Mouse (Mus musculus) MEL (cell line): ENCODE results near the gene Tldc1. TPM values are rescaled to one million over a fixed set of nuclear protein-coding genes. Genes with fewer than 3 reads are reported as not detected.

ENCODE experiments used
- DNase-seq: peaks from one replicate; pipeline ENCODE4 v3.0.0; 2011; ENCODE audit warnings: low read depth, low spot score
- H3K27ac ChIP-seq: 2 replicates; pipeline ENCODE4 v1.5.1; 2012; ENCODE audit warnings: low read depth, mild to moderate bottlenecking, control low read depth, low read length, moderate library complexity; ENCODE audit not compliant: control insufficient read depth
- H3K27me3 ChIP-seq, 2 experiments: fragments of 150-350 bp in 1 of 2; sonication (generic) in 1 of 2; 2 replicates each; pipeline ENCODE4 v1.6.1; 2012; ENCODE audit warnings: low read length in 2 of 2, mild to moderate bottlenecking in 2 of 2, improper control_type of control experiment in 1 of 2, moderate library complexity in 1 of 2; ENCODE audit not compliant: insufficient read depth in 2 of 2, control insufficient read depth in 1 of 2
- H3K36me3 ChIP-seq, 2 experiments: 2 replicates each; pipeline ENCODE4 v1.6.1; 2012 to 2014; ENCODE audit warnings: low read length in 2 of 2, improper control_type of control experiment in 1 of 2, inconsistent platforms in 1 of 2, mild to moderate bottlenecking in 1 of 2; ENCODE audit not compliant: insufficient read depth in 2 of 2, control insufficient read depth in 1 of 2
- H3K4me1 ChIP-seq, 2 experiments: fragments of 150-350 bp in 1 of 2; sonication (generic) in 1 of 2; 2 replicates each; pipeline ENCODE4 v1.6.1; 2012; ENCODE audit warnings: low read length in 2 of 2, improper control_type of control experiment in 1 of 2, mild to moderate bottlenecking in 1 of 2; ENCODE audit not compliant: insufficient read depth in 2 of 2, control insufficient read depth in 1 of 2
- H3K4me3 ChIP-seq, 2 experiments: fragments of 150-350 bp in 1 of 2; sonication (generic) in 1 of 2; 2 replicates each; pipeline ENCODE4 v1.5.1; 2012; ENCODE audit warnings: low read depth in 2 of 2, low read length in 2 of 2, mild to moderate bottlenecking in 2 of 2, moderate library complexity in 2 of 2, control low read depth in 1 of 2, improper control_type of control experiment in 1 of 2; ENCODE audit not compliant: control insufficient read depth in 1 of 2, insufficient read depth in 1 of 2
- H3K79me2 ChIP-seq: 2 replicates; pipeline ENCODE4 v1.6.1; 2012; ENCODE audit warnings: mild to moderate bottlenecking, low read length, moderate library complexity; ENCODE audit not compliant: control insufficient read depth, poor library complexity, insufficient read depth
- H3K9ac ChIP-seq: 2 replicates; pipeline ENCODE4 v1.6.1; 2012; ENCODE audit warnings: low read depth, mild to moderate bottlenecking, control low read depth, low read length, moderate library complexity; ENCODE audit not compliant: control insufficient read depth, poor library complexity, severe bottlenecking
- H3K9me3 ChIP-seq: fragments of 150-350 bp; sonication (generic); replicated peaks from 2 replicates; pipeline ENCODE4 v1.6.1; 2012; ENCODE audit warnings: mild to moderate bottlenecking, low read length, improper control_type of control experiment, moderate library complexity; ENCODE audit not compliant: insufficient read depth
- CTCF ChIP-seq, 3 experiments: IDR thresholded peaks in 2 of 3; conservative IDR thresholded peaks in 1 of 3; 2 replicates each; pipeline ENCODE4 v1.5.1; 2011 to 2012; ENCODE audit warnings: low read length in 3 of 3, low read depth in 2 of 3, mild to moderate bottlenecking in 2 of 3, improper control_type of control experiment in 1 of 3, inconsistent platforms in 1 of 3, mixed read lengths in 1 of 3, moderate library complexity in 1 of 3; ENCODE audit not compliant: control insufficient read depth in 1 of 3, insufficient read depth in 1 of 3, poor library complexity in 1 of 3, severe bottlenecking in 1 of 3
- ELF1 ChIP-seq: IDR thresholded peaks from 2 replicates; pipeline ENCODE4 v1.6.1; 2014; ENCODE audit warnings: low read depth, mild to moderate bottlenecking, inconsistent platforms, low read length, improper control_type of control experiment, moderate library complexity
- EP300 ChIP-seq, 2 experiments: IDR thresholded peaks; 2 replicates each; pipeline ENCODE4 v1.6.1; 2011; ENCODE audit warnings: improper control_type of control experiment in 2 of 2, low read length in 2 of 2, low read depth in 1 of 2, mild to moderate bottlenecking in 1 of 2
- ETS1 ChIP-seq: IDR thresholded peaks from 2 replicates; pipeline ENCODE4 v1.6.1; 2012; ENCODE audit warnings: low read depth, mild to moderate bottlenecking, inconsistent platforms, low read length, improper control_type of control experiment, moderate library complexity
- HCFC1 ChIP-seq: IDR thresholded peaks from 2 replicates; pipeline ENCODE4 v1.6.1; 2012; ENCODE audit warnings: low read depth, mild to moderate bottlenecking, inconsistent platforms, low read length, improper control_type of control experiment, moderate library complexity
- KAT2A ChIP-seq: conservative IDR thresholded peaks from 2 replicates; pipeline ENCODE4 v1.6.1; 2012; ENCODE audit warnings: low read depth, low read length, improper control_type of control experiment, inconsistent platforms
- MAX ChIP-seq: IDR thresholded peaks from 2 replicates; pipeline ENCODE4 v1.6.1; 2011; ENCODE audit warnings: low read length, improper control_type of control experiment
- RAD21 ChIP-seq: IDR thresholded peaks from 2 replicates; pipeline ENCODE4 v1.6.1; 2011; ENCODE audit warnings: mild to moderate bottlenecking, low read depth, low read length, improper control_type of control experiment
- SMC3 ChIP-seq: IDR thresholded peaks from 2 replicates; pipeline ENCODE4 v1.6.1; 2011; ENCODE audit warnings: low read depth, low read length, improper control_type of control experiment
- TAL1 ChIP-seq: IDR thresholded peaks from 2 replicates; pipeline ENCODE4 v1.6.1; 2012; ENCODE audit warnings: mild to moderate bottlenecking, inconsistent platforms, low read length, moderate library complexity, mixed read lengths
- TCF12 ChIP-seq: IDR thresholded peaks from 2 replicates; pipeline ENCODE4 v1.6.1; 2014; ENCODE audit warnings: low read depth, mild to moderate bottlenecking, inconsistent platforms, low read length, improper control_type of control experiment, moderate library complexity
- USF1 ChIP-seq: IDR thresholded peaks from 2 replicates; pipeline ENCODE4 v1.6.1; 2014; ENCODE audit warnings: low read depth, mild to moderate bottlenecking, inconsistent platforms, low read length, improper control_type of control experiment, moderate library complexity
- ZNF384 ChIP-seq: IDR thresholded peaks from 2 replicates; pipeline ENCODE4 v1.6.1; 2012; ENCODE audit warnings: low read depth, mild to moderate bottlenecking, inconsistent platforms, low read length, improper control_type of control experiment
- polyA plus RNA-seq, 2 experiments: library from polyadenylated mRNA; stranded (reverse) in 1 of 2; unstranded in 1 of 2; fragments of >175 nt in 1 of 2; fragments of >200 nt in 1 of 2; gene quantifications; 2 replicates each; pipeline versions ENCODE4 v1.2.1 to v1.2.4; 2012; ENCODE audit warnings: low replicate concordance in 2 of 2, low read depth in 1 of 2; ENCODE audit not compliant: insufficient read length in 2 of 2, insufficient read depth in 1 of 2, missing spikeins in 1 of 2
- total RNA-seq: library from RNA; depleted of rRNA; stranded (reverse); fragments of 300-350 nt; gene quantifications from 2 replicates; pipeline ENCODE4 v1.2.3, GENCODE M21; 2012

The Tldc1 gene
- total and polyA plus RNA-seq, 3 experiments = 16.1 to 16.4 TPM; not detected in 1

GRCm38 (mm10) chr8:119719011-119719501 lies 59.2 kb downstream of the Tldc1 start:
- TF ChIP-seq TAL1 (no peak), KAT2A (no peak), MAX (peak; percentile 19; the same call in 1 of the 2 replicates), HCFC1 (no peak), USF1 (no peak), ETS1 (0 out of 2 replicates have a peak, but pooled peaks have one; percentile 20), EP300 (IDR thresholded peaks at IDR 0.05; ENCODE audit: low read depth in 1 of 2, low read length in 2 of 2) (0 out of 4 replicates have a peak, but pooled peaks of 1 of the 2 experiments have one; percentile 16), TCF12 (no peak), CTCF (IDR thresholded peaks at IDR 0.05 in 2 of 3, conservative IDR thresholded peaks at IDR 0.05 in 1 of 3; ENCODE audit: control insufficient read depth in 1 of 3, insufficient read depth in 1 of 3, low read depth in 2 of 3, low read length in 3 of 3, poor library complexity in 1 of 3, severe bottlenecking in 1 of 3) (0 out of 6 replicates have a peak, but pooled peaks of 1 of the 3 experiments have one; percentile 0), ELF1 (no peak)
- peak; percentile 42 for DNase-seq
- peaks cover 3 to 12% of the 10 kb centered on the region in 2 experiments; a peak in 3 of 4 replicates for H3K27me3 ChIP-seq
- no peaks in the 10 kb centered on the region for H3K79me2 ChIP-seq
- H3K4me1 ChIP-seq = peaks cover 0 to 17% of the 10 kb centered on the region in 2 experiments; a peak in 2 of 4 replicates
- no peak overlapping the region for H3K9ac ChIP-seq
- 0 out of 4 replicates have a peak overlapping the region, but pooled peaks of 1 of the 2 experiments have one; percentile 24 for H3K4me3 ChIP-seq
- H3K9me3 ChIP-seq = no peaks in the 10 kb centered on the region
- H3K36me3 ChIP-seq = peaks cover 0 to 2% of the 10 kb centered on the region in 2 experiments; a peak in 2 of 4 replicates
- no peak overlapping the region for H3K27ac ChIP-seq

- H3K9me3 ChIP-seq = no peaks in the 10 kb centered on the region
- H3K4me3 ChIP-seq = no peak overlapping the region
- H3K9ac ChIP-seq = no peak overlapping the region
- peaks cover 0 to 16% of the 10 kb centered on the region in 2 experiments; a peak in 2 of 4 replicates for H3K4me1 ChIP-seq
- H3K27me3 ChIP-seq = peaks cover 6 to 17% of the 10 kb centered on the region in 2 experiments; a peak in 3 of 4 replicates
- no peak overlapping the region for H3K27ac ChIP-seq
- H3K79me2 ChIP-seq = no peaks in the 10 kb centered on the region
- DNase-seq = peak; percentile 70
- peaks cover 0 to 2% of the 10 kb centered on the region in 2 experiments; a peak in 2 of 4 replicates for H3K36me3 ChIP-seq
- peak; percentile 21 to 83 (median 67); a peak in 5 of 6 replicates for TF ChIP-seq CTCF (IDR thresholded peaks at IDR 0.05 in 2 of 3, conservative IDR thresholded peaks at IDR 0.05 in 1 of 3; ENCODE audit: control insufficient read depth in 1 of 3, insufficient read depth in 1 of 3, low read depth in 2 of 3, low read length in 3 of 3, poor library complexity in 1 of 3, severe bottlenecking in 1 of 3)
- peak; percentile 17; the same call in 1 of the 2 replicates for TF ChIP-seq SMC3
- no peak for TF ChIP-seq ZNF384
- peak; percentile 32 for TF ChIP-seq RAD21
Measured at GRCm38 (mm10) chr8:119717765-119718164, 60.5 kb downstream of the Tldc1 start.
